Mouse (Mus musculus) forebrain, postnatal 0 days (tissue): ENCODE data around the gene Eps8l3. TPM values are rescaled to one million over a fixed set of nuclear protein-coding genes. Genes with fewer than 3 reads are reported as not detected.
"Not testable (repeated sequence)": the region's sequence is repeated elsewhere in the genome, so short reads cannot be mapped to it uniquely, and the experiment has no call there.

ENCODE experiments used
- ATAC-seq: fragments of 200-750 bp; cut with Nextera tagmentation; 2 replicates; pipeline ENCODE4 v1.8.0; 2017; ENCODE audit warnings: mild to moderate bottlenecking, moderate library complexity
- DNase-seq: peaks from one replicate; pipeline ENCODE4 v3.0.0-alpha.2; 2015
- H3K27ac ChIP-seq: fragments of 300-500 bp; sonication (generic); 2 replicates; pipeline ENCODE4 v1.5.1; 2014; ENCODE audit warnings: low read depth, mild to moderate bottlenecking, antibody characterized with exemption, low read length, moderate library complexity, mixed read lengths
- H3K27me3 ChIP-seq: fragments of 300-500 bp; sonication (generic); 2 replicates; pipeline ENCODE4 v1.6.1; 2014; ENCODE audit warnings: mild to moderate bottlenecking, low read length, mixed read lengths; ENCODE audit not compliant: insufficient read depth
- H3K36me3 ChIP-seq: fragments of 300-500 bp; sonication (generic); 2 replicates; pipeline ENCODE4 v1.6.1; 2014; ENCODE audit warnings: mild to moderate bottlenecking, moderate library complexity; ENCODE audit not compliant: insufficient read depth
- H3K4me1 ChIP-seq: fragments of 300-500 bp; sonication (generic); 2 replicates; pipeline ENCODE4 v1.6.1; 2014; ENCODE audit warnings: antibody characterized with exemption; ENCODE audit not compliant: insufficient read depth
- H3K4me2 ChIP-seq: fragments of 300-500 bp; sonication (generic); 2 replicates; pipeline ENCODE4 v1.6.1; 2014; ENCODE audit warnings: low read depth, mild to moderate bottlenecking, moderate library complexity
- H3K4me3 ChIP-seq: fragments of 300-500 bp; sonication (generic); 2 replicates; pipeline ENCODE4 v1.5.1; 2014; ENCODE audit warnings: low read depth, low read length, mixed read lengths
- H3K9ac ChIP-seq: fragments of 300-500 bp; sonication (generic); 2 replicates; pipeline ENCODE4 v1.6.1; 2014; ENCODE audit warnings: mild to moderate bottlenecking
- H3K9me3 ChIP-seq: fragments of 300-500 bp; sonication (generic); 2 replicates; pipeline ENCODE4 v1.6.1; 2016; ENCODE audit warnings: low read length
- CTCF ChIP-seq: sonication (generic); IDR thresholded peaks from 2 replicates; pipeline ENCODE4 v1.5.1; 2016; ENCODE audit warnings: antibody characterized with exemption, control low read depth, low read depth
- WGBS: fragments of 180-500 bp; shearing (Covaris S2); extraction: QIAGEN DNeasy Blood & Tissue Kit; methylation state at CpG from one replicate; pipeline ENCODE4 v1.1.7; 2014; 5-methylcytosine and 5-hydroxymethylcytosine counted together
- polyA plus RNA-seq: library from polyadenylated mRNA; unstranded; fragments of >200 nt; fragmentation: Nextera tagmentation; extraction: Ambion mirVana; gene quantifications from 2 replicates; pipeline ENCODE4 v1.2.1, GENCODE M21; 2015
- total RNA-seq: library from RNA; depleted of rRNA; stranded (reverse); fragments of >200 nt; gene quantifications from 2 replicates; pipeline ENCODE4 v1.2.3, GENCODE M21; 2014

The Eps8l3 gene
- total and polyA plus RNA-seq, 2 experiments from 2014 or later, result not detected

DNA sequence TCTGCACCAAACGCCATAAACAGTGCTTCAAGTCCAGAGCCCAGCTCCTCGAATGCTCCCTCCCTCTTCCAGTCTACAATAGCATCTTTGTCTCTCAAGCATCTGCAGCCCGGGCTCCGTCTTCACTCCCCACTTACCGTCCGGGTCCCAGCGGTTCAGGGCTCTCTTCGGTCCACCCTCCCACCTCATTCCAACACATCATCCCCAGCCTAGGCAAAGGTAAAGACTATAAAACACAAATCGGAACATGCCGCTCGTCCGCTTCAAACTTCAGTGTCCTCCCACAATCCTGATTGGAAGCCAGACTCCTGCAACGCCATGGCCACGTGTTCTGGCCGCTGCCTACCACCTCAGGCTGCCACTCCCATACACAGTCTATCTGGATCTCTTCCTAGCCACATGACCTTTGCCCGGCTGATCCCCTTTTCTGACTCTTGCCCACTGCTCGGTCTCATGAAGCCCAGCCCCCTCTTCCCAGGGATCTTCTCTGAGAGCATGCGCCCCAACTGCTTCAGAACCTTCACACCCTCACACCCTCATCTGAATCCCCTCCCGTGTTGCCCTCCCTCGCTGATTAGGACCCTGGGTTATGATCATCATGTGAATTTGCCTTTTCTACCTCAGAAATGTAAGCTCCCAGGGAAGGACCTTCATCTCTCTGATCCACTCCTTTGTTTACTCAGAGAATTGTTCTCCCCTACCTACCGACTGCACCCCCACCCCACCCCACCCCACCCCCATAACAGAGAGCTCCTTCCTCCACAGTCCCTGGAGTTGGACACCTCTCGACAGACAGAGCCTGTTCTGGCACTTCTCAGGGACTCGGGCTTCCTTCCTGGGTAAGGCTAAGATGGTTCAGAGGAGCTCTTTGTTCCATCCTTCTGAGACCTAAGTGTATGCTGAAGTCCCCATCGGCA lies 3.4 kb upstream of the Eps8l3 start:
- Histone ChIP-seq H3K4me3 (no peak overlapping the region), H3K27me3 (no peaks in the 10 kb centered on the region), H3K9ac (no peak overlapping the region), H3K9me3 (no peaks in the 10 kb centered on the region), H3K4me1 (no peaks in the 10 kb centered on the region), H3K36me3 (no peaks in the 10 kb centered on the region), H3K4me2 (no peak overlapping the region), H3K27ac (no peak overlapping the region)
- DNase-seq (no peak), ATAC-seq (no peak)
- no peak for TF ChIP-seq CTCF
- 74% methylated on average over 24 of the region's 24 CpGs for WGBS

DNA sequence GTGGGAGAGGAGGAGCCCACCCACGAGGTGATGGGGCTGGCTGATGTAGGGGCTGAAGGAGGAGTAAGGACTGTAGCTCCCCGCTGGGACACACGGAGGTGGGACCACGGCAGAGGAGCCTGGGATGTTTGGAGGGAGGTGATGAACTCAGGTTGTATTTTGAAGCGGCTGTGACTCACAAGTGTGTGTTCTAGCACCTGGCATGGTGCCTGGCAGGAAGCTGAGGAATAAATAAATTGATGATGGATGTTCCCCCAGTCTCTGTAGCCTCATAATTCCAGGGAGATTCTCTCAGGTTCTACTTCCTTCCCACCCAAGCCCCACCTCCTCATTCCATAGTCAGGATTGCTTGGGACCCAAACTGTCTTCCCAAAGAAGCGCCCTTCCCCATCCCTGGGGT lies 1.8 kb upstream of the Eps8l3 start:
- Histone ChIP-seq H3K27me3 (no peaks in the 10 kb centered on the region), H3K27ac (no peak overlapping the region), H3K9ac (no peak overlapping the region), H3K4me1 (no peaks in the 10 kb centered on the region), H3K36me3 (no peaks in the 10 kb centered on the region), H3K4me3 (no peak overlapping the region), H3K4me2 (no peak overlapping the region), H3K9me3 (no peaks in the 10 kb centered on the region)
- TF ChIP-seq CTCF, result no peak
- DNase-seq (no peak), ATAC-seq (no peak)
- 74% methylated on average over 6 of the region's 6 CpGs for WGBS

DNA sequence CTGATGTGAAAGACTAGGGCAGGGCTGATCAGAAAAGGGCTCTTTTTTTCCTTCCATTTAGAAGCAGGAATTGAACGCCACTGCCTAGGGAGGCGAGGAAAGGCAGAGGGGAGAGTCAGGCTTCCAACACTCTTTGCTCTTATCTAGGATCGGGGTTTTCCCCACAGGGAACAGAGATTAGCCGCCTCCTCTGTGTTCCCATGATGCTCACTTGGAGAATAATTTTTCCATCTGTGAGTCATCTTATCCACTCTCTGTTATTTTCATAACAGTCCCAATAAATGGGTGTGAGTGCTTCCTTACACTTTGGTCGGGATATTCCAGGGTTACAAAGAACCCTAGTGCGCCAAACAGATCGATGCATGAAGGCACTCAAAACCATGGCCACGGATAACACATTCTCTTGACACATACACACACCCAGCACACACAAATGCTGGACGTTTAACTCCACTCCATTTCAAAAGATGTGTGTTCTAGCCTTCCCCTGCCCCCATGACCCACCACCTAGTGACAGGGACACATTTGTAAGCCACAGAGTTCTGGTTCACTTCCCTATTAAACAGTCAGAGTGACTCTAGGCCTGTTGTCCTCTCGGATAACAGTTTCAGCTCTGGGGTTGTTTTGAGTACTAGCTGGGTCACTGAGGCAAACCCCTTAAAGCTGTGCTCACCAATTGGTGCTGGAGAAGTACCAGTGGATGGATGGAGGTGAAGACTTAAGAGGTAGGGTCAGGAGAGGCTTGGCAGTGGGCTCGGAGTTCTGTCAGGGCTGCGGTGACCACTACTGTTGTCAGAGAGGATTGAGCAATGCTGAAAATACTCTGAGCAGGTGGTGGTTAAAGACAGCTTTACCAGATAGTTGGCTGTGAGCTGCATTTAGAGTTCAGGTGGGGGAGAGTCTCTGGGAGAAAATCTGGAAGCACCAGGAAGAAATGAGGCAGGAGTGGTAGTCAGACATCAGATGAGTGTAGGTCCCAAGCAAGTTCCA lies 1.0 kb downstream of the Eps8l3 start:
- H3K9me3 ChIP-seq, result no peaks in the 10 kb centered on the region
- no peak overlapping the region for H3K4me2 ChIP-seq
- H3K4me1 ChIP-seq, result no peaks in the 10 kb centered on the region
- 84% methylated on average over 12 of the region's 12 CpGs for WGBS
- H3K4me3 ChIP-seq, result no peak overlapping the region
- DNase-seq (no peak), ATAC-seq (no peak)
- TF ChIP-seq CTCF, result no peak
- no peaks in the 10 kb centered on the region for H3K36me3 ChIP-seq
- no peaks in the 10 kb centered on the region for H3K27me3 ChIP-seq
- no peak overlapping the region for H3K9ac ChIP-seq
- no peak overlapping the region for H3K27ac ChIP-seq

DNA sequence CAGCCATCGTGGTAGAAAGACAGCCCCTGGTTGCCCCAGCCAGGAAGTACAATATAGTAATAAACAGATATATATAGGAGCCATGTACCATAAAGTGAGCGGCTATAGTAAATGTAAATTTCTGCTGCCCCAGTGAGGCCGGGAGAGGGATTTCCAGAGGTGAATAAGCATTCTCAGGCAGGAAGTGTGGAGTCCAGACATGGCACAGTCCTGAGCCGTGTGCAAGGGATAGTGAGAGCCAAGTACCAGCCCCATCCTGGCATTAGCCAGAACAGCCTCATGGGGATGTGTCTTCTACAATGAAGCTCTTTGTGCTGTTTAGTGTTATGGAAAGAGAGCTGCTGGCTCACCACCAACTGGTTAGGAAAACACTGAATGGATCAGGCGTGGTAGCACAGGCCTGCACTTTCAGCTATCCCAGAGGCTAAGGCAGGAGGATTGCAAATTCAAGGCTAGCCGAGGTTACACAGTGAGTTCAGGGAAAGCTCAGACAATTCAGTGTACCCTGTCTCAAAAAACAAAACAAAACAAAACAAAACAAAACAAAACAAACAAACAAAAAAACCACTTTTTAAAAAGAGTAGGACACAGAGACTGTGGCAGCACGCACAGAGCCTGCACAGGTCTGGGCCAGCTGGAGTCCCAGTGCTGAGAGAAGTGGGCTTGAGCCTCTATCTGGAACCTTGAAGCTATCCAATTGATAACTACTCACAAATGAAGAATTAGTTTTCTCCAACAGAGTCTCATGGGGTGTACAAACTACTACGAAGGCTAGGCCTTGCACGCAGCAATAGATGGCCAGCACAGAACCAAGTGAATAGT lies 10.9 kb downstream of the Eps8l3 start:
- WGBS, result 54% methylated on average over 9 of the region's 9 CpGs
- DNase-seq (peak; percentile 77), ATAC-seq (peak; percentile 100)
- Histone ChIP-seq H3K9me3 (no peaks in the 10 kb centered on the region), H3K27me3 (no peaks in the 10 kb centered on the region), H3K4me3 (no peak overlapping the region), H3K4me2 (no peak overlapping the region), H3K9ac (no peak overlapping the region), H3K4me1 (no peaks in the 10 kb centered on the region), H3K27ac (peak overlapping the region; percentile 64; the same call in 1 of the 2 replicates), H3K36me3 (no peaks in the 10 kb centered on the region)
- TF ChIP-seq CTCF, result no peak

DNA sequence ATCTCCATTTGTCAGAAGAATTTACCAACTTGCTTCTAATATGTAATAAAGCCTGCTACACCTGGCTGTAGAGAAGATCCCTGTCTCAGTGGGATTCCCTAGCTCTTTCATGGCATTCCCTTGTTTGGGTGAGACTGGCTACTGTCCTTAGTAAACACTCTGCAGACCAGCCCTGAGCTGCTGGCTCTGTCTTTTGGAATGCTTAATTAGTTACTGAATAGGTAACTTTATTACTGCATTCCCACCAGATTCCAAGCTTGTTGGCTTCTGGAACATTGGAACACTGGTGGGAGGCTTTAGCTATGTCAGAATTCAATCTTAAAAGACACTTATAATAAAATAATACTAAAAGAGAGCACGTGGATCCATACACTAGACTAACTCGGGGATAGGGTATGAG lies 12.2 kb downstream of the Eps8l3 start:
- not testable (repeated sequence) for H3K4me3 ChIP-seq, ATAC-seq, H3K27me3 ChIP-seq, H3K36me3 ChIP-seq, H3K9ac ChIP-seq, H3K4me2 ChIP-seq, H3K9me3 ChIP-seq, H3K27ac ChIP-seq, DNase-seq, H3K4me1 ChIP-seq
- 74% methylated on average over 2 of the region's 2 CpGs for WGBS

DNA sequence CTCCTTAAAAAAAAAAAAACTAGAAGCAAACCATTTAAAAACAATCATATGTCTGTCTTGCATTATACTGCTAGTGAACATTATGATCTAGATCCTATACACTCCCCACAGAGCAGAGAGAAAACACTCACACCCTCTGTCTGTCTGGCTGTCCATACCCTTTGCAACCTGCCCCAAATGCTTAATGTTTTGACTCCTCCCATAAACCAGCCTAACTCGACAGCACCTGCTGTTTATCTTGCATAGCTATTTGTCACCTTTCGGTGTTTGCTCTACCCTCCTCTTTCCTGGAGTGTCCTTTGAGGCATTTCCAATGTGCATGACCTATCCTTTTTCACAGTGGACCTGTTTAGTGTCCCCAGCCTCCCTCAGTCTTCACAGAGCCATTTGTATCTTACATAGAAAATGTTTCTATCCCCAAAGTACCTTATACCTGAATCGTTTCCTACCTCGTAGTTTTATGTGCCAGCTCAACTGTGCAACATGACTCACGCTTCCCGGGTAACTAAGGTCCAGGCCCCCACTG lies 18.2 kb downstream of the Eps8l3 start:
- Histone ChIP-seq H3K4me3 (peak overlapping the region; percentile 62), H3K4me2 (peak overlapping the region; percentile 95), H3K4me1 (no peaks in the 10 kb centered on the region), H3K9ac (peak overlapping the region; percentile 85), H3K9me3 (no peaks in the 10 kb centered on the region), H3K27me3 (no peaks in the 10 kb centered on the region), H3K36me3 (no peaks in the 10 kb centered on the region), H3K27ac (no peak overlapping the region)
- ATAC-seq (peak; percentile 7), DNase-seq (no peak)
- no peak for TF ChIP-seq CTCF
- WGBS, result 5% methylated on average over 6 of the region's 6 CpGs
